Mouse (Mus musculus) spleen, postnatal 0 days (tissue): Measurements from ENCODE around the gene Defa34. TPM values are rescaled to one million over a fixed set of nuclear protein-coding genes. Genes with fewer than 3 reads are reported as not detected.

Source experiments
- polyA plus RNA-seq: library from polyadenylated mRNA; unstranded; fragments of >200 nt; fragmentation: Nextera tagmentation; extraction: Ambion mirVana; gene quantifications from 2 replicates; pipeline ENCODE4 v1.2.1, GENCODE M21; 2015

Gene Defa34
- polyA plus RNA-seq = not detected in 2 replicates

GRCm38 (mm10) chr8:21665497-21665896 is at the start of gene Defa34:
Gene Defa34 (plus strand): TSS chr8:21665797.

DNA sequence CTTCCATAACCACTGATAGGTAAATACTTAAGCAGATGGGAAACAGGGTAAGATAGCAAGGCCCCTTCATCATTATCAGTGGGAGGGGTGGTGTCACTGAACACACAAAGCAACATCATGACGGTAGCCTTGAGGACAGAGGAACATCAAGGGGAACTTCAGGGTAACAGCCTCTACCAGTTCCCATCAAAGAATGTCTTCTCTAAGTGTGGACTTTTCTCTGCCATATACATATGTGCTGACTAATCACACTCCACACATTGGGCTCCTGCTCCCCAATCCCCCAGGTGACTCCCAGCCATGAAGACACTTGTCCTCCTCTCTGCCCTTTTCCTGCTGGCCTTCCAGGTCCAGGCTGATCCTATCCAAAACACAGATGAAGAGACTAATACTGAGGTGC is 47.7 kb upstream of the Defa34 start, which contains the start of gene Defa26:
Defa26 (plus strand) TSS at position 301 of the 400 bp plus-strand sequence.

GRCm38 (mm10) chr8:21655480-21655879 is 10.1 kb upstream of the Defa34 start, which contains the start of gene Defa17:
Gene Defa17 (plus strand): TSS chr8:21655780.

DNA sequence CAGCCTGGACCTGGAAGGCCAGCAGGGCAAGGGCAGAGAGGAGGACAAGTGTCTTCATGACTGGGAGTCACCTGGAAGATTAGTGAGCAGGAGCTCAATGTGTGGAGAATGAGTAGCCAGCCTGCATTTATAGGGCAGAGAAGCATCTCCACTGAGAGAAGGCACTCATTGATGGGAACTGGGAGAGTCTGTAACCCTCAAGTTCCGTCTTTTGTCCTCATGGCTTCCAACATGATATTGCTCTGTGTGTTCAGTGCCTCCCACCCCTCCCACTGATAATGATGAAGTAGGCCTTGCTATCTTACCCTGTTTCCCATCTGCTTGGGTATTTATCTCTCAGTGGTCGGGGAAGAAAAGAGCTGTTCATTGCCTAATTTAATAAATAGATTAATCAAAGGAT is 37.9 kb downstream of the Defa34 start, which contains the start of gene AY761184:
AY761184 (minus strand) TSS at position 101 of the 400 bp plus-strand sequence.

Other genes starting within 250 kb of the Defa34 start
- not detected in 2 replicates for gene Defa36, start 238.4 kb upstream of the Defa34 start, polyA plus RNA-seq
- gene Gm7849, start 209.2 kb upstream of the Defa34 start, polyA plus RNA-seq = not detected in 2 replicates
- not detected in 2 replicates for gene Defa20, start 156.5 kb upstream of the Defa34 start, polyA plus RNA-seq
- gene Defa32, start 136.8 kb upstream of the Defa34 start, polyA plus RNA-seq = not detected in 2 replicates
- gene Defa37, start 100.4 kb upstream of the Defa34 start, polyA plus RNA-seq = not detected in 2 replicates
- not detected in 2 replicates for gene Defa28, start 82.8 kb upstream of the Defa34 start, polyA plus RNA-seq
- gene Gm7861, start 71.3 kb upstream of the Defa34 start, polyA plus RNA-seq = not detected in 2 replicates
- not detected in 2 replicates for gene Defa26, start 47.6 kb upstream of the Defa34 start, polyA plus RNA-seq
- not detected in 2 replicates for gene Defa17, start 10.0 kb upstream of the Defa34 start, polyA plus RNA-seq
- not detected in 2 replicates for gene AY761184, start 37.8 kb downstream of the Defa34 start, polyA plus RNA-seq
- not detected in 2 replicates for gene Defa24, start 68.7 kb downstream of the Defa34 start, polyA plus RNA-seq
- not detected in 2 replicates for gene Defb50, start 157.7 kb downstream of the Defa34 start, polyA plus RNA-seq
- not detected in 2 replicates for gene Defb2, start 174.1 kb downstream of the Defa34 start, polyA plus RNA-seq
- gene Defb10, start 193.1 kb downstream of the Defa34 start, polyA plus RNA-seq = not detected in 2 replicates
- gene Defb9, start 219.6 kb downstream of the Defa34 start, polyA plus RNA-seq = not detected in 2 replicates
- not detected in 2 replicates for gene Defb11, start 240.6 kb downstream of the Defa34 start, polyA plus RNA-seq